Mouse (Mus musculus) CH12.LX (cell line): ENCODE results near the gene Rsph6a. TPM values are rescaled to one million over a fixed set of nuclear protein-coding genes. Genes with fewer than 3 reads are reported as not detected.

Experiments
- DNase-seq: peaks from one replicate; pipeline ENCODE4 v3.0.0-alpha.2; 2013; ENCODE audit errors: extremely low read depth
- H3K27ac ChIP-seq: 2 replicates; pipeline ENCODE4 v1.5.1; 2012; ENCODE audit warnings: low read depth, mild to moderate bottlenecking, control low read depth, moderate library complexity; ENCODE audit not compliant: insufficient read depth
- H3K27me3 ChIP-seq: replicated peaks from 2 replicates; pipeline ENCODE3; 2012; ENCODE audit warnings: inconsistent platforms
- H3K36me3 ChIP-seq, 2 experiments: replicated peaks in 1 of 2; 2 replicates each; pipeline versions ENCODE3 to v1.6.1; 2012; ENCODE audit warnings: inconsistent platforms in 1 of 2, low read length in 1 of 2, mild to moderate bottlenecking in 1 of 2, mixed read lengths in 1 of 2, moderate library complexity in 1 of 2; ENCODE audit not compliant: control insufficient read depth in 1 of 2, insufficient read depth in 1 of 2
- H3K4me1 ChIP-seq, 2 experiments: 2 replicates each; pipeline ENCODE4 v1.6.1; 2012; ENCODE audit warnings: inconsistent platforms in 1 of 2, moderate library complexity in 1 of 2; ENCODE audit not compliant: insufficient read depth in 2 of 2, control insufficient read depth in 1 of 2
- H3K4me2 ChIP-seq: 2 replicates; pipeline ENCODE4 v1.6.1; 2012; ENCODE audit warnings: low read depth, mild to moderate bottlenecking, control low read depth; ENCODE audit not compliant: poor library complexity, insufficient read depth, severe bottlenecking
- H3K4me3 ChIP-seq, 3 experiments: fragments of 150-350 bp in 1 of 3; sonication (generic) in 1 of 3; replicated peaks in 1 of 3; 2 replicates each; pipeline versions ENCODE3 to v1.5.1; 2011 to 2012; ENCODE audit warnings: low read depth in 2 of 3, low read length in 2 of 3, mild to moderate bottlenecking in 2 of 3, moderate library complexity in 2 of 3, control low read depth in 1 of 3, improper control_type of control experiment in 1 of 3, inconsistent platforms in 1 of 3, mixed read lengths in 1 of 3; ENCODE audit not compliant: poor library complexity in 1 of 3
- H3K79me2 ChIP-seq: replicated peaks from 2 replicates; pipeline ENCODE4 v1.6.1; 2012; ENCODE audit warnings: mild to moderate bottlenecking, moderate library complexity; ENCODE audit not compliant: control insufficient read depth, poor library complexity, insufficient read depth, severe bottlenecking; ENCODE audit errors: extremely low read depth
- H3K9ac ChIP-seq: 2 replicates; pipeline ENCODE4 v1.6.1; 2012; ENCODE audit warnings: low read depth, mild to moderate bottlenecking, control low read depth, moderate library complexity; ENCODE audit not compliant: insufficient read depth
- H3K9me3 ChIP-seq: replicated peaks from 2 replicates; pipeline ENCODE3; 2012; ENCODE audit warnings: low read length, inconsistent platforms, mixed read lengths
- BHLHE40 ChIP-seq: IDR thresholded peaks from 2 replicates; pipeline ENCODE4 v1.6.1; 2011; ENCODE audit warnings: mild to moderate bottlenecking, low read depth, low read length, improper control_type of control experiment
- CHD2 ChIP-seq: IDR thresholded peaks from 2 replicates; pipeline ENCODE4 v1.6.1; 2011; ENCODE audit warnings: low read length, improper control_type of control experiment
- CTCF ChIP-seq, 2 experiments: IDR thresholded peaks in 1 of 2; conservative IDR thresholded peaks in 1 of 2; 2 replicates each; pipeline ENCODE4 v1.5.1; 2011 to 2012; ENCODE audit warnings: low read depth in 2 of 2, low read length in 2 of 2, improper control_type of control experiment in 1 of 2, inconsistent platforms in 1 of 2, mild to moderate bottlenecking in 1 of 2, moderate library complexity in 1 of 2
- ELF1 ChIP-seq: IDR thresholded peaks from 2 replicates; pipeline ENCODE4 v1.6.1; 2014; ENCODE audit warnings: low read depth, mild to moderate bottlenecking, inconsistent platforms, low read length, improper control_type of control experiment
- ETS1 ChIP-seq: conservative IDR thresholded peaks from 2 replicates; pipeline ENCODE4 v1.6.1; 2012; ENCODE audit warnings: low read depth, mild to moderate bottlenecking, inconsistent platforms, low read length, improper control_type of control experiment, moderate library complexity
- GABPA ChIP-seq: IDR thresholded peaks from 2 replicates; pipeline ENCODE4 v1.6.1; 2012; ENCODE audit warnings: low read depth, low read length, improper control_type of control experiment, inconsistent platforms; ENCODE audit not compliant: insufficient replicate concordance
- IRF4 ChIP-seq: IDR thresholded peaks from 2 replicates; pipeline ENCODE4 v1.6.1; 2014; ENCODE audit warnings: low read depth, mild to moderate bottlenecking, inconsistent platforms, low read length, improper control_type of control experiment
- JUN ChIP-seq: IDR thresholded peaks from 2 replicates; pipeline ENCODE4 v1.6.1; 2011; ENCODE audit warnings: low read depth, mild to moderate bottlenecking, low read length, improper control_type of control experiment, moderate library complexity; ENCODE audit not compliant: insufficient read depth
- JUND ChIP-seq: conservative IDR thresholded peaks from 2 replicates; pipeline ENCODE4 v1.6.1; 2011; ENCODE audit warnings: low read depth, low read length, improper control_type of control experiment
- KAT2A ChIP-seq: IDR thresholded peaks from 2 replicates; pipeline ENCODE4 v1.6.1; 2012; ENCODE audit warnings: low read length, improper control_type of control experiment, inconsistent platforms; ENCODE audit not compliant: insufficient replicate concordance
- MAFK ChIP-seq: IDR thresholded peaks from 2 replicates; pipeline ENCODE4 v1.6.1; 2011; ENCODE audit warnings: low read length, improper control_type of control experiment; ENCODE audit not compliant: insufficient replicate concordance
- MAX ChIP-seq: IDR thresholded peaks from 2 replicates; pipeline ENCODE4 v1.6.1; 2011; ENCODE audit warnings: low read length, improper control_type of control experiment
- MEF2A ChIP-seq: IDR thresholded peaks from 2 replicates; pipeline ENCODE4 v1.6.1; 2014; ENCODE audit warnings: low read depth, mild to moderate bottlenecking, inconsistent platforms, low read length, improper control_type of control experiment, borderline replicate concordance
- MXI1 ChIP-seq: IDR thresholded peaks from 2 replicates; pipeline ENCODE4 v1.6.1; 2011; ENCODE audit warnings: mild to moderate bottlenecking, low read depth, low read length, improper control_type of control experiment
- PAX5 ChIP-seq: IDR thresholded peaks from 2 replicates; pipeline ENCODE4 v1.6.1; 2012; ENCODE audit warnings: low read length, inconsistent platforms, mixed read lengths
- POLR2A ChIP-seq: IDR thresholded peaks from 2 replicates; pipeline ENCODE4 v1.6.1; 2011; ENCODE audit warnings: low read depth, mild to moderate bottlenecking, improper control_type of control experiment, low read length
- RAD21 ChIP-seq: IDR thresholded peaks from 2 replicates; pipeline ENCODE4 v1.6.1; 2011; ENCODE audit warnings: low read depth, mild to moderate bottlenecking, low read length, improper control_type of control experiment, moderate library complexity
- SMC3 ChIP-seq: IDR thresholded peaks from 2 replicates; pipeline ENCODE4 v1.6.1; 2011; ENCODE audit warnings: low read depth, low read length, improper control_type of control experiment
- TBP ChIP-seq: conservative IDR thresholded peaks from 2 replicates; pipeline ENCODE4 v1.6.1; 2011; ENCODE audit warnings: low read depth, low read length, improper control_type of control experiment
- TCF12 ChIP-seq: IDR thresholded peaks from 2 replicates; pipeline ENCODE4 v1.6.1; 2014; ENCODE audit warnings: low read depth, mild to moderate bottlenecking, inconsistent platforms, low read length, improper control_type of control experiment
- USF1 ChIP-seq: IDR thresholded peaks from 2 replicates; pipeline ENCODE4 v1.6.1; 2014; ENCODE audit warnings: low read depth, mild to moderate bottlenecking, inconsistent platforms, low read length, improper control_type of control experiment
- ZC3H11A ChIP-seq: IDR thresholded peaks from 2 replicates; pipeline ENCODE4 v1.6.1; 2012; ENCODE audit warnings: low read depth, mild to moderate bottlenecking, inconsistent platforms, low read length, improper control_type of control experiment
- ZKSCAN1 ChIP-seq: IDR thresholded peaks from 2 replicates; pipeline ENCODE4 v1.6.1; 2012; ENCODE audit warnings: low read depth, inconsistent platforms, low read length, improper control_type of control experiment, borderline replicate concordance
- ZMIZ1 ChIP-seq: IDR thresholded peaks from 2 replicates; pipeline ENCODE4 v1.6.1; 2012; ENCODE audit warnings: low read depth, mild to moderate bottlenecking, inconsistent platforms, low read length, improper control_type of control experiment
- ZNF384 ChIP-seq: IDR thresholded peaks from 2 replicates; pipeline ENCODE4 v1.6.1; 2012; ENCODE audit warnings: low read depth, low read length, improper control_type of control experiment, inconsistent platforms
- dilution Hi-C: fragments of 300-500 bp; cut with MboI; formaldehyde crosslinking; loops from 2 replicates; pipeline ENCODE4 v1.14.3; 2020; ENCODE audit warnings: low sequenced_read_pairs; ENCODE audit not compliant: extremely low pct_unique_long_range_greater_than_20kb, extremely low pct_ligation_motif_present
- in situ Hi-C: fragments of 300-500 bp; cut with MboI; formaldehyde crosslinking; loops from 3 replicates; pipeline ENCODE4 v1.14.3; 2019; ENCODE audit warnings: low sequenced_read_pairs, low pct_ligation_motif_present, low pct_unique_long_range_greater_than_20kb, mixed read lengths
- polyA plus RNA-seq: library from polyadenylated mRNA; unstranded; fragments of >175 nt; gene quantifications from 2 replicates; pipeline ENCODE4 v1.2.1, GENCODE M21; 2012; ENCODE audit warnings: low read depth; ENCODE audit not compliant: insufficient read length
- total RNA-seq, 2 experiments: library from RNA; depleted of rRNA; stranded (reverse); fragments of 300-350 nt in 1 of 2; fragments of >200 nt in 1 of 2; gene quantifications; 2 replicates each; pipeline ENCODE4 v1.2.3; 2012 to 2014

The Rsph6a gene
- total and polyA plus RNA-seq, 3 experiments: 0.25 TPM; not detected in 2

GRCm38 (mm10) chr7:19049252-19049651, 5.2 kb upstream of the Rsph6a start:
- Histone ChIP-seq H3K9me3 (no peaks in the 10 kb centered on the region), H3K27ac (no peak overlapping the region), H3K9ac (no peak overlapping the region), H3K4me2 (no peak overlapping the region), H3K27me3 (no peaks in the 10 kb centered on the region), H3K4me1 (peaks cover 0 to 12% of the 10 kb centered on the region in 2 experiments; a peak in 1 of 4 replicates), H3K79me2 (no peaks in the 10 kb centered on the region), H3K36me3 (peaks cover 97 to 100% of the 10 kb centered on the region in 2 experiments), H3K4me3 (no peak overlapping the region)
- in situ Hi-C loops (no loop called here), dilution Hi-C loops (no loop called here)
- no peak for TF ChIP-seq RAD21
- no peak for DNase-seq

- H3K4me2 ChIP-seq: no peak overlapping the region
- dilution Hi-C loops: no loop called here
- H3K79me2 ChIP-seq: no peaks in the 10 kb centered on the region
- no peak for DNase-seq
- in situ Hi-C loops: no loop called here
- H3K9me3 ChIP-seq: no peaks in the 10 kb centered on the region
- peaks cover 0 to 12% of the 10 kb centered on the region in 2 experiments; a peak in 1 of 4 replicates for H3K4me1 ChIP-seq
- no peak for TF ChIP-seq ETS1
- TF ChIP-seq CTCF (conservative IDR thresholded peaks at IDR 0.05 in 1 of 2, IDR thresholded peaks at IDR 0.05 in 1 of 2; ENCODE audit: low read depth in 2 of 2, low read length in 2 of 2): no peak
- no peak for TF ChIP-seq BHLHE40
- no peak for TF ChIP-seq ZMIZ1
- TF ChIP-seq ELF1: no peak
- no peak for TF ChIP-seq ZNF384
- no peak for TF ChIP-seq MAFK
- TF ChIP-seq MAX: no peak
- TF ChIP-seq JUN: no peak
- TF ChIP-seq USF1: no peak
- TF ChIP-seq CHD2: no peak
- TF ChIP-seq IRF4: no peak
- TF ChIP-seq MXI1: no peak
- TF ChIP-seq TBP: no peak
- H3K9ac ChIP-seq: no peak overlapping the region
- no peaks in the 10 kb centered on the region for H3K27me3 ChIP-seq
- H3K36me3 ChIP-seq: peaks cover 96 to 100% of the 10 kb centered on the region in 2 experiments
- no peak overlapping the region for H3K27ac ChIP-seq
- H3K4me3 ChIP-seq: no peak overlapping the region
Observed at GRCm38 (mm10) chr7:19050172-19050571, 4.3 kb upstream of the Rsph6a start.

- in situ Hi-C loops (no loop called here), dilution Hi-C loops (no loop called here)
- Histone ChIP-seq H3K27ac (no peak overlapping the region), H3K4me2 (no peak overlapping the region), H3K36me3 (peaks cover 88 to 100% of the 10 kb centered on the region in 2 experiments), H3K9me3 (no peaks in the 10 kb centered on the region), H3K9ac (no peak overlapping the region), H3K4me1 (peaks cover 0 to 12% of the 10 kb centered on the region in 2 experiments; a peak in 1 of 4 replicates), H3K4me3 (no peak overlapping the region), H3K27me3 (no peaks in the 10 kb centered on the region), H3K79me2 (no peaks in the 10 kb centered on the region)
- TF ChIP-seq TCF12: no peak
- no peak for TF ChIP-seq KAT2A
- no peak for TF ChIP-seq CHD2
- TF ChIP-seq JUND: no peak
- no peak for TF ChIP-seq RAD21
- TF ChIP-seq BHLHE40: no peak
- TF ChIP-seq JUN: no peak
- no peak for TF ChIP-seq CTCF (conservative IDR thresholded peaks at IDR 0.05 in 1 of 2, IDR thresholded peaks at IDR 0.05 in 1 of 2; ENCODE audit: low read depth in 2 of 2, low read length in 2 of 2)
- no peak for TF ChIP-seq GABPA
- no peak for TF ChIP-seq ZC3H11A
- TF ChIP-seq POLR2A: no peak
- no peak for TF ChIP-seq MEF2A
- no peak for TF ChIP-seq TBP
- no peak for TF ChIP-seq PAX5
- TF ChIP-seq MXI1: no peak
- no peak for TF ChIP-seq MAFK
- no peak for TF ChIP-seq ETS1
- TF ChIP-seq SMC3: no peak
- TF ChIP-seq ZNF384: no peak
- TF ChIP-seq ZKSCAN1: no peak
- DNase-seq: no peak
Observed at GRCm38 (mm10) chr7:19051161-19051560, 3.3 kb upstream of the Rsph6a start.
